Mouse (Mus musculus): ENCODE results near the gene Map3k9.

The Map3k9 gene

GRCm38 (mm10) chr12:81781105-81781909, at the start of gene Map3k9:
Gene Map3k9, minus strand, starts transcription at chr12:81781175.
- DNase-seq (ENCODE audit: low read depth in 1 of 2, low spot score in 2 of 2): peak; percentile 50 to 86

DNA sequence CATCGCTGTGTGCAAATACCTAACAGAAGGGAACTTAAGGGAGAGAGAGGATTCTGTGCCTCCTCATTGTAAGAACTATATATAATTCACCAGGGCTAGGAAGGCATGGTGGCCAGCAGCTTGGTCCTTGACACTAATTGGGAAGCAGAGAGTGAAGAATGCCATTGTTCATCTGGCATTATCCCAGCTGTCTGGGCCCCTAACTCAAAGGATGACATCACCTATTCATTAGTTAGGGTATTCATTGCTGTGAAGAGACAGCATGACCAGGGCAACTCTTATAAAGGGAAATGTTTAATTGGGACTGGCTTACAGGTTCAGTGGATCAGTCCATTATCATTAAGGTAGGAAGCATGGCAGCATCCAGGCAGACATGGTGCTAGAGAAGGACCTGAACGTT, 47.4 kb upstream of the Map3k9 start:
- no peak for DNase-seq (ENCODE audit: low read depth in 1 of 2, low spot score in 2 of 2)

GRCm38 (mm10) chr12:81822778-81823480, 42.0 kb upstream of the Map3k9 start:
- no peak for DNase-seq (ENCODE audit: low read depth in 1 of 2, low spot score in 2 of 2)

GRCm38 (mm10) chr12:81822176-81822575, 41.2 kb upstream of the Map3k9 start:
- DNase-seq (ENCODE audit: low read depth in 1 of 2, low spot score in 2 of 2): no peak

- no peak for DNase-seq (ENCODE audit: low read depth in 1 of 2, low spot score in 2 of 2)
Measured at GRCm38 (mm10) chr12:81820700-81821099, 39.7 kb upstream of the Map3k9 start.

GRCm38 (mm10) chr12:81817126-81817505, 36.1 kb upstream of the Map3k9 start:
- no peak for DNase-seq (ENCODE audit: low read depth in 1 of 2, low spot score in 2 of 2)

GRCm38 (mm10) chr12:81816330-81817125, 35.6 kb upstream of the Map3k9 start:
- DNase-seq (ENCODE audit: low read depth in 1 of 2, low spot score in 2 of 2): no peak

DNA sequence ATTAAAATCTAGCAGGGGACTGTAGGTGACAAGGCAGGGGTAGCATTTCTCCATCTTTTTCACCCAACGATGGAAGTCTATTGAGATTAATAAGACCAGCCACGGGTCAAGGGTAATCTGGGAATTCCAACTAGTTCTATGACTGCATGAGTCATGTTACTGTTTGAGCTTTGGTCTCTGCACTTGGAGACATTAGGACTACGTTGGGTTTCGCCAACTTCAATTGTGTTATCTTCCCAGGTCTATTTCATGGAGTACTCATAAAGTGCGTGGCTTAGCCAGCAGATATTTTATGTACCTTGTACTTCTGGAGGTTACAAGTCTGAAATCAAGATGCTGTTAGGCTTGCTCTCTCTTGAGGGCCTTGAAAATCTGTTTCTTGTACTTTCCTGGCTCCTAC, 33.8 kb upstream of the Map3k9 start:
- no peak for DNase-seq (ENCODE audit: low read depth in 1 of 2, low spot score in 2 of 2)

GRCm38 (mm10) chr12:81810417-81810816, 29.4 kb upstream of the Map3k9 start:
- DNase-seq (ENCODE audit: low read depth in 1 of 2, low spot score in 2 of 2): no peak

DNA sequence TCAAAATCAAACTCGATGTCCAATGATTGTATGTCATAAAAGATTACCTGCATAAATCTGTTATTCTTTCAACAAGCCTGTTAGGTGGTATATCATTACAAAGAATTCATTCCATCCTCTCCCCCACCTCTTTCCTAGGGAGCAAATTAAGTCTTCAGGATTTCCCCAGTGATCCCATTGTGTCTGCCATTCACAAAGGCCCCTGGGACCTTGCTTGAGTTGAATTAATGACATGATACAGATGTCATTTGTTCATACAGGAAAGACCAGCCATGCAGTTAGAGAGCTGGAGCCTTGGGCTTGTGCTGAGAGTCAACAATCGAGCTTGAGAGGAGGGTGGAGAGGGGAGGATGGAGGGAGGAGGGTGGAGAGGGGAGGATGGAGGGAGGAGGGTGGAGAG, 27.6 kb upstream of the Map3k9 start:
- DNase-seq (ENCODE audit: low read depth in 1 of 2, low spot score in 2 of 2): no peak

DNA sequence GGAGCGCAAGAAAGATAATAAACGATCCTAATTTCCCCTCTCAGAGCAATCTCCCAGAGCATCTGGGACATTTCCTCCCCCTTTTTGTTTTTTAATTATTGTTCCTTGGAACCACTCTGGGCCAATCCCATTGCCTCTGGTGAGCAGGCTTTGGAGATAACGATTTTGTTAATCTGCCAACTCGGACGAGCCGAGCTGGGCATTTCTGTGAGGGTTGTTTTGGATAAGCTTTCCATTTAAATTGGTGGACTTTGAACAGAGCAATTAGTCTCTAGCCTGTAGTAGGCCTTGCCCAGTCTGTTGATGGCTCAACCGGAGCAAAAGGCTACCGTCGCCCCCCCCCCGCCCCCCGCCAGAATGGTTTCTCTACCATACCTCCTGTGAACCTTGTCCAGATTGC, 27.0 kb upstream of the Map3k9 start:
- DNase-seq (ENCODE audit: low read depth in 1 of 2, low spot score in 2 of 2): no peak

DNA sequence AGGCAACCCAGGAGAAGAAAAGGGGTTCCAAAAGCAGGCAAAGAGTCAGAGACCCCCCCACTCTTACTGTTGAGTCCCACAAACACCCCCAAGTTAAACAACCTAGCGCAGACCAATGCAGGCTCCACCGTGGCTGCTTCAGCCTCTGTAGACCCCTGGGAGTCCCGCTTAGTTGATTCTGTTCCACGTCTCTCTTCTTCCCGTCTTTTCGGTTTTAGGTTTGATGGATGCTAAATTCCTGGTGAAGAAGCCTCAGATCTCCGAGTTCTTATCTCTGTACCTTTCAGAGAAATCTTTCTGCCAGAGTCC, 26.5 kb upstream of the Map3k9 start:
- no peak for DNase-seq (ENCODE audit: low read depth in 1 of 2, low spot score in 2 of 2)

DNA sequence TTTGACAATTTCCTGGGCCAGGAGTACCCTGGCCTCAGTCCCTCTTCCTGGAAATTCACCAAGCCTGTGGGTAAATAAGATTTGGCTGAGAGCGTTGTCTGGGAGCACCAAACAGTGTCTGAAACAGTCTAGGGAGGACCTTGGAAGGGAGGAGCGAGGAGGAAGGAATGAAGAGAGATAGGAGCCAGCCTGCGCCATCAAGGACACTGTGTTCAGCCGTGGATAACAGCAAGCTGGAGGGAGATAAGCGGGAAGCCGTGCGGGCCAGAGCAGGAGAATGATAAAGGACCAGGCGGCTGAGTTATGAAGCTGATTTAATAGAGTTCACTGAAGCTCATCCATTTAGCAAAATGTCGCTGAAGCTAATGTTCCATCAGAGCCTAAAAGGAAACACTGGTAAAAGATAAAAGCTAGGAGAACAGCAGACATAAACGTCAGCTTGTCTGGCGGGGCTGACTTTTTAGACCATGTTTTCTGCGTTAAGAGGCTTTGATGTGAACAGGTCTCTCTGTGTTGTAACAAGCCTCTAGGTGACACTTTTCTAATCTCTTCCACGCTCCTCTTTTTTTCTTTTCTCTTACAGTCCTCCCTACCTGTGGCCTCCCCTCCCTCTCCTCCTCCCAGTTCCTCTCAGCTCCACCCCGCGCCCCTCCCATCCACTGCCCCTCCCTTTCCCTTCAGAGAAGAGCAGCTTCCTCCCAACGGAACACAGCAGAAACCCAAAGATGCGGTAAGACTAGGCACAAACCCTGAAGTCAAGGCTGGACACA, 26.0 kb upstream of the Map3k9 start:
- no peak for DNase-seq (ENCODE audit: low read depth in 1 of 2, low spot score in 2 of 2)

DNA sequence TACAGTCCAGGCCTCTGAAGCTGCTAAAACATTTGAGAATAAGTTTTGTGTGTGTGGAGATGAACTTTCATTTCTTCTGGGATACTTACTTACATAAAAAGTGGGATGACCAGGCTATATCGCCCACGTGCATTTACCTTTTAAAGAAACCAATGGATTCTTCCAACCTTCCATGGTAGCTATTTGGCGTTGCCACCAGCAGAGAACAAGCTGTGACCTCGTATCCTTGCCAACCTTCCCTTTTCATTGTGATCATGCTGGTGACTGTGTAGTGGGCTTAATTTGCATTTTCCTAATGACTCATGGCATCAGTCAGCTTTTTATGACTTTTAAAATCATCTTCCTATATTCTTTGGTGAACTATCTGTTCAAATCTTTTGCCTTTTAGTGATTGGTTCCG, 25.1 kb upstream of the Map3k9 start:
- DNase-seq (ENCODE audit: low read depth in 1 of 2, low spot score in 2 of 2): no peak

- DNase-seq (ENCODE audit: low read depth in 1 of 2, low spot score in 2 of 2): no peak
Measured at GRCm38 (mm10) chr12:81803803-81804202, 22.8 kb upstream of the Map3k9 start.

DNA sequence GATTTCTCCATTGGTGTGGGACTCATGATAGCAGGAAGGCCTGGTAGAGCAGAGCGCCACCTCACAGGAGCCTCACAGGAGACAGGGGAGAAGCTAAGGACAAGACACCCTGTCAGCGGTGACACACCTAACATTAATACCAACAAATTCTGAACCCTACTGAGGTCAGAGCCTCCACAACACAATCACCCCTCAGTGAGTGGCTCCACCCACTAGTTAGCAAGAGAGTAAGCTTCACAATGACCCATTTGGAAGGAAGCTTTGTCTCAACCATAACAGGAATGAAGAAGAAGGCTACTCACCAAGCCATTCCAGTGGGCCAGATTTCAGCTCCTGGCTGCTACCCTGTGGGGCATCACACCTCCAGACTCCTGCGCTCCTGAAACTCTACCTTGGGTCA, 22.0 kb upstream of the Map3k9 start:
- DNase-seq (ENCODE audit: low read depth in 1 of 2, low spot score in 2 of 2): no peak

GRCm38 (mm10) chr12:81801134-81801533, 20.2 kb upstream of the Map3k9 start:
- no peak for DNase-seq (ENCODE audit: low read depth in 1 of 2, low spot score in 2 of 2)

DNA sequence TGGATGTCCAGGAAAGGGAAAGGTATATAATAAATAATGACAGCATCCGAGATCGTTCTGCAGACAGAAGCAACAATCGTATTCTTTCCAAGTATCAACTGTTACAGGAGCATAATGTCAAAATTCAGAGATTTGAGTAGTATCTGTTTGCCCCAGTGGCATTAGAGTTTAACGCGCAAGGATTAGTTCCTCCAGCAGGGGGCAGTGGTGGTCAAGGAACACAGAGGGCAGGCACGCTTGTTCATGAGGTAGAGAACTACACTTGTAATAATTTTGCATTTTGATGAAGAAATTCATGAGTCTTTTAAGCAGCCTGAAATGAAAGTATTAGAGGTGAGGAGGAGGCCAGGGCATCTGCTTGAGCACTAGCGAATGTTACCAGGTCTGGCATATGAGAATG, 15.6 kb upstream of the Map3k9 start:
- DNase-seq (ENCODE audit: low read depth in 1 of 2, low spot score in 2 of 2): peak; percentile 40 to 69

- no peak for DNase-seq (ENCODE audit: low read depth in 1 of 2, low spot score in 2 of 2)
Measured at GRCm38 (mm10) chr12:81792511-81793218, 11.7 kb upstream of the Map3k9 start.

DNA sequence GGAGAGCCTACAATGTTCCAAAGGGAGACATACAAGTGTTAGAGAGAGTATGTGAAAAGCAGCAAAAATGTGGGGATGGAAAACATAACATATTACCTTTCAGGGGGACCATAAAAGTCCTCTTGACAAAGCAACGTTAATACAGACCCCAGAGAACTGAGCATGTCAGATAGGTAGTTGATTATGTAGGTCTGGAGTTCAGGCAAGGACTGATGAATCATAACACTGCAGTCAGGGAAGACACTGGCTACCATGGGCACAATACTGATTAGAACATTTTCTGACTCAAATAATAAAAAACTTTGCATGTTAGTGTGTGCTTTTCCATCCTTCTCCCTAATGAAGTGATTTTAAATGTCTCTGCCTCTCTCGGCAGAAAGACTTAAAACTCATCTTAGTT, 8.5 kb upstream of the Map3k9 start:
- DNase-seq (ENCODE audit: low read depth in 1 of 2, low spot score in 2 of 2): no peak

DNA sequence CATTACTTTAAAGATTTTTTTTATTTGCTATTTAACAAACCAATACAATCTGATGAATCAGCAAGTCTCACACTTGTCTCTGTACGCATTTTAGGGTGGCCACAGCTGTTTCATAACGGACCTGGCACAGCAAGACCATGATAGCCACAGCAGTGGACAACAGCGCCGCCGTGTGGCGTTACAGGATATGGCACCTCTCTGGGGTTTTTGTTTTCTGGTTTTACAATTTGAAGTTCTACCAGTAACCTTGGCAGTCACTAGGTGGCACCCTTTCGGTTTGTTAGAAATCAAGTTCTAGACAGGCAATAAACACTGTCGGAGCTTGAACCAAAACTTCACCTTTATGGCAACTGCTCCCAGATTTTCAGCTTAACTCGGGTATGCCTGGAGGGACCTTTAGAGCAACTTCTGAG, 7.7 kb upstream of the Map3k9 start:
- DNase-seq (ENCODE audit: low read depth in 1 of 2, low spot score in 2 of 2): peak; percentile 88 to 94
